Mouse (Mus musculus) CH12.LX (cell line): ENCODE data around the gene Gm28539. TPM values are rescaled to one million over a fixed set of nuclear protein-coding genes. Genes with fewer than 3 reads are reported as not detected.

Experiments
- DNase-seq: peaks from one replicate; pipeline ENCODE4 v3.0.0-alpha.2; 2013; ENCODE audit errors: extremely low read depth
- H3K27ac ChIP-seq: 2 replicates; pipeline ENCODE4 v1.5.1; 2012; ENCODE audit warnings: low read depth, mild to moderate bottlenecking, control low read depth, moderate library complexity; ENCODE audit not compliant: insufficient read depth
- H3K27me3 ChIP-seq: replicated peaks from 2 replicates; pipeline ENCODE3; 2012; ENCODE audit warnings: inconsistent platforms
- H3K36me3 ChIP-seq, 2 experiments: replicated peaks in 1 of 2; 2 replicates each; pipeline versions ENCODE3 to v1.6.1; 2012; ENCODE audit warnings: inconsistent platforms in 1 of 2, low read length in 1 of 2, mild to moderate bottlenecking in 1 of 2, mixed read lengths in 1 of 2, moderate library complexity in 1 of 2; ENCODE audit not compliant: control insufficient read depth in 1 of 2, insufficient read depth in 1 of 2
- H3K4me1 ChIP-seq, 2 experiments: 2 replicates each; pipeline ENCODE4 v1.6.1; 2012; ENCODE audit warnings: inconsistent platforms in 1 of 2, moderate library complexity in 1 of 2; ENCODE audit not compliant: insufficient read depth in 2 of 2, control insufficient read depth in 1 of 2
- H3K4me2 ChIP-seq: 2 replicates; pipeline ENCODE4 v1.6.1; 2012; ENCODE audit warnings: low read depth, mild to moderate bottlenecking, control low read depth; ENCODE audit not compliant: poor library complexity, insufficient read depth, severe bottlenecking
- H3K4me3 ChIP-seq, 3 experiments: fragments of 150-350 bp in 1 of 3; sonication (generic) in 1 of 3; replicated peaks in 1 of 3; 2 replicates each; pipeline versions ENCODE3 to v1.5.1; 2011 to 2012; ENCODE audit warnings: low read depth in 2 of 3, low read length in 2 of 3, mild to moderate bottlenecking in 2 of 3, moderate library complexity in 2 of 3, control low read depth in 1 of 3, improper control_type of control experiment in 1 of 3, inconsistent platforms in 1 of 3, mixed read lengths in 1 of 3; ENCODE audit not compliant: poor library complexity in 1 of 3
- H3K79me2 ChIP-seq: replicated peaks from 2 replicates; pipeline ENCODE4 v1.6.1; 2012; ENCODE audit warnings: mild to moderate bottlenecking, moderate library complexity; ENCODE audit not compliant: control insufficient read depth, poor library complexity, insufficient read depth, severe bottlenecking; ENCODE audit errors: extremely low read depth
- H3K9ac ChIP-seq: 2 replicates; pipeline ENCODE4 v1.6.1; 2012; ENCODE audit warnings: low read depth, mild to moderate bottlenecking, control low read depth, moderate library complexity; ENCODE audit not compliant: insufficient read depth
- H3K9me3 ChIP-seq: replicated peaks from 2 replicates; pipeline ENCODE3; 2012; ENCODE audit warnings: low read length, inconsistent platforms, mixed read lengths
- BHLHE40 ChIP-seq: IDR thresholded peaks from 2 replicates; pipeline ENCODE4 v1.6.1; 2011; ENCODE audit warnings: mild to moderate bottlenecking, low read depth, low read length, improper control_type of control experiment
- CHD1 ChIP-seq: IDR thresholded peaks from 2 replicates; pipeline ENCODE4 v1.6.1; 2012; ENCODE audit warnings: low read depth, low read length, improper control_type of control experiment, inconsistent platforms
- CHD2 ChIP-seq: IDR thresholded peaks from 2 replicates; pipeline ENCODE4 v1.6.1; 2011; ENCODE audit warnings: low read length, improper control_type of control experiment
- CTCF ChIP-seq, 2 experiments: IDR thresholded peaks in 1 of 2; conservative IDR thresholded peaks in 1 of 2; 2 replicates each; pipeline ENCODE4 v1.5.1; 2011 to 2012; ENCODE audit warnings: low read depth in 2 of 2, low read length in 2 of 2, improper control_type of control experiment in 1 of 2, inconsistent platforms in 1 of 2, mild to moderate bottlenecking in 1 of 2, moderate library complexity in 1 of 2
- E2F4 ChIP-seq: IDR thresholded peaks from 2 replicates; pipeline ENCODE4 v1.6.1; 2011; ENCODE audit warnings: low read depth, low read length, improper control_type of control experiment; ENCODE audit not compliant: insufficient replicate concordance
- ELF1 ChIP-seq: IDR thresholded peaks from 2 replicates; pipeline ENCODE4 v1.6.1; 2014; ENCODE audit warnings: low read depth, mild to moderate bottlenecking, inconsistent platforms, low read length, improper control_type of control experiment
- EP300 ChIP-seq: IDR thresholded peaks from 2 replicates; pipeline ENCODE4 v1.6.1; 2011; ENCODE audit warnings: low read length, improper control_type of control experiment
- ETS1 ChIP-seq: conservative IDR thresholded peaks from 2 replicates; pipeline ENCODE4 v1.6.1; 2012; ENCODE audit warnings: low read depth, mild to moderate bottlenecking, inconsistent platforms, low read length, improper control_type of control experiment, moderate library complexity
- GABPA ChIP-seq: IDR thresholded peaks from 2 replicates; pipeline ENCODE4 v1.6.1; 2012; ENCODE audit warnings: low read depth, low read length, improper control_type of control experiment, inconsistent platforms; ENCODE audit not compliant: insufficient replicate concordance
- HCFC1 ChIP-seq: IDR thresholded peaks from 2 replicates; pipeline ENCODE4 v1.6.1; 2012; ENCODE audit warnings: low read depth, mild to moderate bottlenecking, inconsistent platforms, low read length, improper control_type of control experiment
- IRF4 ChIP-seq: IDR thresholded peaks from 2 replicates; pipeline ENCODE4 v1.6.1; 2014; ENCODE audit warnings: low read depth, mild to moderate bottlenecking, inconsistent platforms, low read length, improper control_type of control experiment
- JUN ChIP-seq: IDR thresholded peaks from 2 replicates; pipeline ENCODE4 v1.6.1; 2011; ENCODE audit warnings: low read depth, mild to moderate bottlenecking, low read length, improper control_type of control experiment, moderate library complexity; ENCODE audit not compliant: insufficient read depth
- JUND ChIP-seq: conservative IDR thresholded peaks from 2 replicates; pipeline ENCODE4 v1.6.1; 2011; ENCODE audit warnings: low read depth, low read length, improper control_type of control experiment
- KAT2A ChIP-seq: IDR thresholded peaks from 2 replicates; pipeline ENCODE4 v1.6.1; 2012; ENCODE audit warnings: low read length, improper control_type of control experiment, inconsistent platforms; ENCODE audit not compliant: insufficient replicate concordance
- MAFK ChIP-seq: IDR thresholded peaks from 2 replicates; pipeline ENCODE4 v1.6.1; 2011; ENCODE audit warnings: low read length, improper control_type of control experiment; ENCODE audit not compliant: insufficient replicate concordance
- MAX ChIP-seq: IDR thresholded peaks from 2 replicates; pipeline ENCODE4 v1.6.1; 2011; ENCODE audit warnings: low read length, improper control_type of control experiment
- MAZ ChIP-seq: IDR thresholded peaks from 2 replicates; pipeline ENCODE4 v1.6.1; 2012; ENCODE audit warnings: low read depth, mild to moderate bottlenecking, inconsistent platforms, low read length, improper control_type of control experiment, moderate library complexity
- MEF2A ChIP-seq: IDR thresholded peaks from 2 replicates; pipeline ENCODE4 v1.6.1; 2014; ENCODE audit warnings: low read depth, mild to moderate bottlenecking, inconsistent platforms, low read length, improper control_type of control experiment, borderline replicate concordance
- MXI1 ChIP-seq: IDR thresholded peaks from 2 replicates; pipeline ENCODE4 v1.6.1; 2011; ENCODE audit warnings: mild to moderate bottlenecking, low read depth, low read length, improper control_type of control experiment
- MYC ChIP-seq: IDR thresholded peaks from 2 replicates; pipeline ENCODE4 v1.6.1; 2011; ENCODE audit warnings: low read depth, mild to moderate bottlenecking, improper control_type of control experiment, low read length
- NELFE ChIP-seq: IDR thresholded peaks from 2 replicates; pipeline ENCODE4 v1.6.1; 2011; ENCODE audit warnings: low read depth, low read length, improper control_type of control experiment
- NRF1 ChIP-seq: IDR thresholded peaks from 2 replicates; pipeline ENCODE4 v1.6.1; 2014; ENCODE audit warnings: low read depth, mild to moderate bottlenecking, inconsistent platforms, low read length, improper control_type of control experiment, moderate library complexity
- PAX5 ChIP-seq: IDR thresholded peaks from 2 replicates; pipeline ENCODE4 v1.6.1; 2012; ENCODE audit warnings: low read length, inconsistent platforms, mixed read lengths
- POLR2A ChIP-seq: IDR thresholded peaks from 2 replicates; pipeline ENCODE4 v1.6.1; 2011; ENCODE audit warnings: low read depth, mild to moderate bottlenecking, improper control_type of control experiment, low read length
- POLR2AphosphoS2 ChIP-seq: IDR thresholded peaks from 2 replicates; pipeline ENCODE4 v1.6.1; 2011; ENCODE audit warnings: low read depth, low read length, improper control_type of control experiment
- RAD21 ChIP-seq: IDR thresholded peaks from 2 replicates; pipeline ENCODE4 v1.6.1; 2011; ENCODE audit warnings: low read depth, mild to moderate bottlenecking, low read length, improper control_type of control experiment, moderate library complexity
- RCOR1 ChIP-seq: conservative IDR thresholded peaks from 2 replicates; pipeline ENCODE4 v1.6.1; 2012; ENCODE audit warnings: low read depth, mild to moderate bottlenecking, inconsistent platforms, low read length, improper control_type of control experiment
- SIN3A ChIP-seq: IDR thresholded peaks from 2 replicates; pipeline ENCODE4 v1.6.1; 2012; ENCODE audit warnings: low read length, improper control_type of control experiment, inconsistent platforms
- SMC3 ChIP-seq: IDR thresholded peaks from 2 replicates; pipeline ENCODE4 v1.6.1; 2011; ENCODE audit warnings: low read depth, low read length, improper control_type of control experiment
- TBP ChIP-seq: conservative IDR thresholded peaks from 2 replicates; pipeline ENCODE4 v1.6.1; 2011; ENCODE audit warnings: low read depth, low read length, improper control_type of control experiment
- TCF12 ChIP-seq: IDR thresholded peaks from 2 replicates; pipeline ENCODE4 v1.6.1; 2014; ENCODE audit warnings: low read depth, mild to moderate bottlenecking, inconsistent platforms, low read length, improper control_type of control experiment
- UBTF ChIP-seq: IDR thresholded peaks from 2 replicates; pipeline ENCODE4 v1.6.1; 2012; ENCODE audit warnings: low read depth, mild to moderate bottlenecking, inconsistent platforms, low read length, improper control_type of control experiment, moderate library complexity
- USF1 ChIP-seq: IDR thresholded peaks from 2 replicates; pipeline ENCODE4 v1.6.1; 2014; ENCODE audit warnings: low read depth, mild to moderate bottlenecking, inconsistent platforms, low read length, improper control_type of control experiment
- USF2 ChIP-seq: conservative IDR thresholded peaks from 2 replicates; pipeline ENCODE4 v1.6.1; 2011; ENCODE audit warnings: low read depth, low read length, improper control_type of control experiment
- ZC3H11A ChIP-seq: IDR thresholded peaks from 2 replicates; pipeline ENCODE4 v1.6.1; 2012; ENCODE audit warnings: low read depth, mild to moderate bottlenecking, inconsistent platforms, low read length, improper control_type of control experiment
- ZKSCAN1 ChIP-seq: IDR thresholded peaks from 2 replicates; pipeline ENCODE4 v1.6.1; 2012; ENCODE audit warnings: low read depth, inconsistent platforms, low read length, improper control_type of control experiment, borderline replicate concordance
- ZMIZ1 ChIP-seq: IDR thresholded peaks from 2 replicates; pipeline ENCODE4 v1.6.1; 2012; ENCODE audit warnings: low read depth, mild to moderate bottlenecking, inconsistent platforms, low read length, improper control_type of control experiment
- ZNF384 ChIP-seq: IDR thresholded peaks from 2 replicates; pipeline ENCODE4 v1.6.1; 2012; ENCODE audit warnings: low read depth, low read length, improper control_type of control experiment, inconsistent platforms
- dilution Hi-C: fragments of 300-500 bp; cut with MboI; formaldehyde crosslinking; loops from 2 replicates; pipeline ENCODE4 v1.14.3; 2020; ENCODE audit warnings: low sequenced_read_pairs; ENCODE audit not compliant: extremely low pct_unique_long_range_greater_than_20kb, extremely low pct_ligation_motif_present
- in situ Hi-C: fragments of 300-500 bp; cut with MboI; formaldehyde crosslinking; loops from 3 replicates; pipeline ENCODE4 v1.14.3; 2019; ENCODE audit warnings: low sequenced_read_pairs, low pct_ligation_motif_present, low pct_unique_long_range_greater_than_20kb, mixed read lengths
- polyA plus RNA-seq: library from polyadenylated mRNA; unstranded; fragments of >175 nt; gene quantifications from 2 replicates; pipeline ENCODE4 v1.2.1, GENCODE M21; 2012; ENCODE audit warnings: low read depth; ENCODE audit not compliant: insufficient read length
- total RNA-seq, 2 experiments: library from RNA; depleted of rRNA; stranded (reverse); fragments of 300-350 nt in 1 of 2; fragments of >200 nt in 1 of 2; gene quantifications; 2 replicates each; pipeline ENCODE4 v1.2.3; 2012 to 2014

Gene Gm28539
- total and polyA plus RNA-seq, 3 experiments, result 3.9 to 12.2 TPM; not detected in 1

- Histone ChIP-seq H3K4me3 (no peak overlapping the region), H3K9me3 (peaks cover 7% of the 10 kb centered on the region), H3K36me3 (no peaks in the 10 kb centered on the region), H3K9ac (no peak overlapping the region), H3K79me2 (no peaks in the 10 kb centered on the region), H3K4me1 (no peaks in the 10 kb centered on the region), H3K4me2 (no peak overlapping the region), H3K27me3 (no peaks in the 10 kb centered on the region), H3K27ac (no peak overlapping the region)
- peak; percentile 83 for DNase-seq
- in situ Hi-C loops, result no loop called here
- TF ChIP-seq BHLHE40 (no peak), TCF12 (0 out of 2 replicates have a peak, but pooled peaks have one; percentile 34), SIN3A (no peak; the same call in 1 of the 2 replicates), TBP (no peak), MEF2A (no peak), CHD2 (no peak), UBTF (no peak), PAX5 (no peak), RAD21 (peak; percentile 67), RCOR1 (no peak), MAX (no peak), CTCF (conservative IDR thresholded peaks at IDR 0.05 in 1 of 2, IDR thresholded peaks at IDR 0.05 in 1 of 2; ENCODE audit: low read depth in 2 of 2, low read length in 2 of 2) (peak; percentile 42 to 92; a peak in 3 of 4 replicates), MAFK (0 out of 2 replicates have a peak, but pooled peaks have one; percentile 20), ZC3H11A (no peak), NRF1 (no peak), MAZ (0 out of 2 replicates have a peak, but pooled peaks have one; percentile 18), MYC (0 out of 2 replicates have a peak, but pooled peaks have one; percentile 36), JUN (0 out of 2 replicates have a peak, but pooled peaks have one; percentile 2), USF2 (no peak), NELFE (no peak), GABPA (no peak), KAT2A (no peak), IRF4 (peak; percentile 32; the same call in 1 of the 2 replicates), ZKSCAN1 (no peak; the same call in 1 of the 2 replicates), ZMIZ1 (no peak), CHD1 (no peak), EP300 (no peak), ETS1 (no peak), HCFC1 (peak; percentile 37; the same call in 1 of the 2 replicates), USF1 (no peak), JUND (peak; percentile 73), SMC3 (peak; percentile 72), POLR2AphosphoS2 (no peak), ELF1 (no peak), POLR2A (no peak), E2F4 (0 out of 2 replicates have a peak, but pooled peaks have one; percentile 42), ZNF384 (peak; percentile 87), MXI1 (no peak)
- dilution Hi-C loops, result no loop called here
Observed at GRCm38 (mm10) chr16:18858551-18858950, 22.2 kb downstream of the Gm28539 start.
